Mouse (Mus musculus) testis, postnatal 14 days (tissue): ENCODE results near the gene Spp2.

Experiments used
- DNase-seq: peaks from one replicate; pipeline ENCODE4 v3.0.0; 2021; ENCODE audit warnings: low spot score

The Spp2 gene

DNA sequence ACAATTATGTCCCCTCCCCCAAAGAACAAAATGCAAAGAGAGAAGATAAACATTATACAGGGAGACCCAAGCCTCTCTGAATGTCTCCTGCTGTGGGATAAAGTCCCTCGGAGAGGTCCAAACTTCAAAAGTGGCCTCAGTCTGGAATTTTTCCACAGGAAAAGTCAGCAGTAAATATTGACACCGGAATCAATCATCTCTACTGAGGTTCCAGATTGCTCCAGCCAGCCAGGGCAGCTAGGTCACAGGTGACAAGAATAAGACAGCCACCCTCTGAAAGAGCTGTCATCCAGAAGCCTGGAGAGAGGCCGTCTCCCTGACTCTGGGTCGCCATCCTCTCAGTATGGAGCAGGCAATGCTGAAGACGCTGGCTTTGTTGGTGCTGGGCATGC is at the start of gene Spp2:
Spp2 (plus strand) TSS at position 155 of the 392 bp plus-strand sequence.
- no peak for DNase-seq

GRCm38 (mm10) chr1:88357458-88358090 is 49.2 kb upstream of the Spp2 start:
- DNase-seq: peak; percentile 57

GRCm38 (mm10) chr1:88358102-88358654 is 48.6 kb upstream of the Spp2 start:
- peak; percentile 11 for DNase-seq

- DNase-seq: no peak
Measured at GRCm38 (mm10) chr1:88361085-88361484, 45.7 kb upstream of the Spp2 start.

DNA sequence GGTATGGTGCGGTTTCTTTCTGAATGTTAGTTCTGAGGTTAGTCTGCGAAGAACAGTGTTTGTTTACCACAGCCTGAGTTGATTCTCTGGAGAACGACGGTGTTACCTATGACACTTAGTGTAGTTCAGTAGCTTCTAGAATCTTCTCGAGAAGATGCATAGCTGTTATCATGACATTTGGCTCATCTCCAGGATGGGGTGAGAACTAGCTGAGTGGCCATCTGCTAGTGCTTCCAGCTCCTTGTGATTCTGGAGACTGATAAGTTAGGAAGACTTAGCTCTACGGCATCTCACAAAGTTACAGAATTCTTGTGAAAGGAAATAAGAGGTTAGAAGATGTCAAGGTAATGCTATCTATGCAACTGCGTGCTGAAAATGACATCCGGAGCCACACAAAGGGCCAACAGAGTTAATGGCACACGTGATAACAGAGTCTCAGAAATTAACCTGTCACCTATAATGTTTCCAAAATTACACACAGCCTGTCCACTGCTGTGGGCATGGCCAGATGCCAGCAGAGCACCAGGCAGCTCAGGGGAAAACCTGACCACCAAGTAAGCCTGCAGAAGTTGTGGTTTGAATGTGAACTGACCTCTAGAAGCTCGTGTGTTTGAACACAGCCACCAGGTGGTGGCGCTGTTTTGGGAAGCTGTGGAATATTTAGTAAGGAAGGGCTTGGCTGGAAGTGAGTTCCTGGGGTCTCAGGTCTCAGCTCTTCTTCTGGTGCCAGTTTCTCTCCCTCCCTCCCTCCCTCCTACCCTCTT is 39.7 kb upstream of the Spp2 start:
- no peak for DNase-seq

GRCm38 (mm10) chr1:88378446-88378845 is 28.3 kb upstream of the Spp2 start:
- DNase-seq: no peak

DNA sequence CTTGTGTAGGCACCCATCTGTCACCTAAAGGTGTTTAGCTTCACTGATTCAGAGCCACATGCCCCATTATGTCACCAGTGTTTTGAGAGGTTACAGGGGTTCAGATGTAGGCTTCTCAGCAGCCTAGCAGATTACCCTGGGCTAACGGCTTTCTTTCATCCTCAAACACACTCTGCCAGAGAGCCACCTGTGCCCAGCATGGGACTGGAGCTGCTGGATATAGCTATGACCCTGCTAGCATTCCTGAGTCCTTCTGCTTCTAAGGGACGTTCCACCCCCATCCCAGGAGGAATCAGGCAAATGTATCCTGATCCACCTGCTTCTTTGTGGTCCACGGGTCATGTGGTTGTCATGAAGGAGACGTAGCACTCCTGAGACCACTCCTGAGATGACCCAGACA is 15.1 kb upstream of the Spp2 start:
- DNase-seq: no peak

DNA sequence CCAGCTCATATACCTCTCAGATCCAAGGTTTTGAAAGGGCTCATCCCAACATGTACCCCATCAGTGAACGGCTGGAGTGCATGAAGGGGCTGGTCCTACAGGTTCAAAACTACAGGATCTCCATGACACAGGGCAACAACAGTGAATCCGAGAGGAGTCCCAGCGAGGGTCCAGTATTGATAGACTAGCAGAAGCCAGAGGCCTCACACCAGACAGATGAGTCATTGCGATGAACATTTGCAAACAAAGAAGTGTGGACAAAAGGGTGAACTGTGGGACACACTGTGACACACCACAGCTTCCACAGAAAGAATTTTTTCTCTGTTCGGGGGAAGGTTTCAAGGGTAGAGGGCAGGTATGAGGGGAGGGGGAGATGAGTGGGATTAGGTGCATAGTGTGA is 13.4 kb upstream of the Spp2 start:
- no peak for DNase-seq

GRCm38 (mm10) chr1:88403378-88403777 is 3.4 kb upstream of the Spp2 start:
- no peak for DNase-seq

GRCm38 (mm10) chr1:88406078-88406806 is 519 bp upstream of the Spp2 start:
- DNase-seq: no peak

- DNase-seq: no peak
Measured at GRCm38 (mm10) chr1:88408340-88408739, 1.6 kb downstream of the Spp2 start.

DNA sequence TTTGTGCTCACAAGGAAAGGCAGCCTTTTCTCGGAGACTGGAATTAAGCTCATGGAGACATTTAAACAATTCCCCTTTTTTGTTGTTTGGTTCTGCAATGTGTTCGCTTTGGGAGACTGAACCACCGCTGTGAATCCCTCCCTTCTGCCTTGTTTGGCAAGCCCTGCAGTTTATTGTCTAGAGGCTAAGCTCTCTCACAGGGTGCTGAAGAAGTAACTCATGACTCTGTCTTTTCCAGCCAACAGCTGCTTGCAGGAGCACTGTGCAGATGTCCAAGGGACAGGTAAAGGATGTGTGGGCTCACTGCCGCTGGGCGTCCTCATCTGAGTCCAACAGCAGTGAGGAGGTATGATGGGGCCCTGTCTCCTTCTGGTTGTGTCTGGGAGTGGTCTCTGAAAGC is 5.3 kb downstream of the Spp2 start:
- no peak for DNase-seq

DNA sequence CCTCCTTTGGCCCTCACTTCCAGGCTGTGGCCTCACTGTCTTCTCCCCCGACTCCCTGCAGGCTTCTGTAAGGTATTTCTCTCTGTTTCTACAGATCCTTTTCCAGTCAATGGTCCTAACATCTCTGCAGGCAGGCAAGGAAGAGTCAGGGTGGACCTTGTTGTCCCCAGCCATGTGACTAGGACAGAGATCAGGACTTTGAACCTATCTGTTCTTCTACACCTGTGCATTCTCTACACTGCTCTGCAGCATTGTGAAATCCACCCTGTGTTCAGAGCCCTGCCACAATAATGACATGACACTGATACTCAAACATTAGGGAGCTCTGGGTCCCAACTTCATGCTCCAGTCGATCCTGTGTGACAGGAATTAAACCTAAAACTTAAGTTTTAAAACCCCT is 12.2 kb downstream of the Spp2 start:
- DNase-seq: no peak

GRCm38 (mm10) chr1:88422045-88422444 is 15.3 kb downstream of the Spp2 start:
- no peak for DNase-seq

- no peak for DNase-seq
Measured at GRCm38 (mm10) chr1:88422846-88423395, 16.2 kb downstream of the Spp2 start.

- peak; percentile 28 for DNase-seq
Measured at GRCm38 (mm10) chr1:88424602-88425252, 18.0 kb downstream of the Spp2 start.

DNA sequence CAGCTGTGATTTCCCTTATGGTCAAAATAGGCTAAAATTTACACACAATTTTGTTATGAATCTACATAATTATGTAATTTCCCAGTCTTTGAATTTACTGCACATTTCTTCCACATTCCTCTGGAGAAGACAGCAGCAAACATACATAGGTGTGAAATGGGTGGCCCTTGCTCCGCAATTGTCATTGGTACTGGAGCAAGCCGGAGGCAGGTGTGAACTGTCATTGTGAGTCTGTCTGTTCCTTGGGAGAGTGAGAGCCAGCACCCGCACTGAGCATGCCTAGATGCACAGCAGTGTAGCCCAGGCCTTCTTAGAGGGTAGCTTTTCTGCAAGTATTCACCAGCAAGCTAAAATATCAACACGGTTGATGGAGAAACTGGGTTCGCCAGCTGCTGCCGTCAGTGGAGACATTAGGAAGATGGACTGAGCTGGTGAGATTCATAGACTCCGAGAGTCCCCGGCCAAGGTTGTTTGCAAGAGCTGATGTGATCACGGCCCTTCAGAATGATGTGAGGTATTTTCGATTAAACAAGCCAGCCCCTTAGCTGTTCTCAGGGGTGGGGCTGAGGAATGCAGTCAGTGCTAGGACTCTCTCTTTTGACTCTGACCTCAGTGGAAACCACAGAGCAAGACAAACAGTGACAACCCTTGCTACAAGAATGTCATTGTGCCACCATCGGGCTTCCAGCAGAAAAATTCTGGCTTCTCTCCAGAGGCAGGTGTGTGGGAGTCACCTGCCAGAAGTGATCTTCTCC is 21.4 kb downstream of the Spp2 start:
- no peak for DNase-seq

DNA sequence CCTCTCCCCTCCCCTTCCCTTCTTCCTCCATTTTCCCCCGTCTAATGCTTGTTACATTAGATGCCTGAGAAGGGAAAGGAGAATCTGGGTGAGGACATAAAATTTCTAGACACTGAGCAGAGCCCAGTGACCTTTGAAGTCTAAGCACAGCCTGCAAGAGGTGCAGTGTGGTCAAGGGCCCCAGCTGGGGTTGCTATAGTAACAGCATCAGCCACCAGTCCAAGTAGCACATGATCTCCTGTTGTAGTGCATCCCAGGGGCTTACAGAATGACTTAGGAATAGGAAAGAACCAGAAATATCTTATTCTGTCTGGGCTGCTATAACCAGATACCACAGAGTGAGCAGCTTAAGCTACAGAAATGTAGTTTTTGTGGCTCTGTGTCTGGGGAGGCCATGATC is 22.7 kb downstream of the Spp2 start:
- DNase-seq: no peak

DNA sequence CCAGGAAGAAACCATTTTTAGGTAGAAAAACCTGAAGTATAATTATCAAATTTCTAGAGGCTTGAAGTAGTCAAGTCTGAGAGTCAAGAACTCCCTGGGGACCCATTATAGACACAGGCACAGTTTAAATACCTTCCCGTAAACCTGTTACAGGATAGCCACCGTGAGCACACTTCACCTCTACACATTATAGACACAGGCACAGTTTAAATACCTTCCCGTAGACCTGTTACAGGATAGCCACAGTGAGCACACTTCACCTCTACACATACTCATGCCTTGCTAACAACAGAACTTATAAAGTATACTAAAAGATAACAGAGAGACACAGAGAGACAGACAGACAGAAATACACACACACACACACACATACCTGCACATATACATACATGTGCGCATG is 24.5 kb downstream of the Spp2 start:
- DNase-seq: no peak

DNA sequence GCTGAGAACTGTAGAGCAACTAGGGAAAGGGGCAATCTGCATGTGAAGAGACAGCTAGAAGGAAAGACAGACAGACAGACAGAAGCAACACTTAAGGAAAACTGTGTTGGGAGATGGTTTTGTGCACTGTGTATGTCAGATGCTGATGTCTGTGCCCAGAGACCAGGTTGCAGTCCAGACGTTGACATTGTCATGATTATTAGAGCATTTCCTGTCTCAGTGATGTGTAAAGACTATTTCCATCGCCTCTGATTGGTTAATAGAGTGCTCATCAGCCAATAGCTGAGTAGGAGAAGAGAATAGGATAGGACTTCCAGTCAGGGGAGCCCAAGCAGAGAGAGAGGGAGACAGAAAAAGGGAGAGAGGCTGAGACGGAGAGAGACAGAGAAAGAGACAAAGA is 25.8 kb downstream of the Spp2 start:
- no peak for DNase-seq
